Mouse (Mus musculus) stomach, embryonic 16.5 days (tissue): ENCODE measurements at regions not wholly inside any gene's neighbourhood (a gene's known extent, or its start where the extent isn't known, plus 50 kb on each side); places are given as distances from the start of the nearest gene placed in this dataset.

Experiments used
- ATAC-seq: fragments of 200-750 bp; cut with Nextera tagmentation; 2 replicates; pipeline ENCODE4 v1.8.0; 2017; ENCODE audit warnings: moderate number of reproducible peaks, moderate TSS enrichment; ENCODE audit not compliant: insufficient read depth, low FRiP score
- H3K27ac ChIP-seq: fragments of 300-500 bp; sonication (generic); 2 replicates; pipeline ENCODE4 v1.5.1; 2014; ENCODE audit warnings: low read length
- H3K27me3 ChIP-seq: fragments of 300-500 bp; sonication (generic); 2 replicates; pipeline ENCODE4 v1.6.1; 2014; ENCODE audit warnings: low read length, control low read depth, mixed read lengths; ENCODE audit not compliant: control insufficient read depth, insufficient read depth
- H3K36me3 ChIP-seq: fragments of 300-500 bp; sonication (generic); 2 replicates; pipeline ENCODE4 v1.6.1; 2014; ENCODE audit warnings: low read length; ENCODE audit not compliant: control insufficient read depth, insufficient read depth
- H3K4me1 ChIP-seq: fragments of 300-500 bp; sonication (generic); 2 replicates; pipeline ENCODE4 v1.6.1; 2014; ENCODE audit warnings: low read length, control low read depth, mixed read lengths; ENCODE audit not compliant: control insufficient read depth, insufficient read depth
- H3K4me2 ChIP-seq: fragments of 300-500 bp; sonication (generic); 2 replicates; pipeline ENCODE4 v1.6.1; 2014; ENCODE audit warnings: low read depth, low read length, mixed read lengths
- H3K4me3 ChIP-seq: fragments of 300-500 bp; sonication (generic); replicated peaks from 2 replicates; pipeline ENCODE4 v1.5.1; 2014; ENCODE audit warnings: mild to moderate bottlenecking, low read length
- H3K9ac ChIP-seq: fragments of 300-500 bp; sonication (generic); 2 replicates; pipeline ENCODE4 v1.6.1; 2014; ENCODE audit warnings: low read length
- H3K9me3 ChIP-seq: fragments of 300-500 bp; sonication (generic); replicated peaks from 2 replicates; pipeline ENCODE4 v1.6.1; 2016; ENCODE audit warnings: low read length, control low read depth; ENCODE audit not compliant: control insufficient read depth
- WGBS: fragments of 180-500 bp; shearing (Covaris S2); extraction: QIAGEN DNeasy Blood & Tissue Kit; methylation state at CpG from one replicate; pipeline ENCODE4 v1.1.7; 2014; 5-methylcytosine and 5-hydroxymethylcytosine counted together

- WGBS, result 26% methylated on average over 2 of the region's 2 CpGs
- Histone ChIP-seq H3K27ac (no peak overlapping the region), H3K4me1 (peaks cover 6% of the 10 kb centered on the region; the same call in 1 of the 2 replicates), H3K27me3 (no peaks in the 10 kb centered on the region), H3K4me3 (no peak overlapping the region), H3K9me3 (no peaks in the 10 kb centered on the region), H3K4me2 (no peak overlapping the region), H3K36me3 (no peaks in the 10 kb centered on the region), H3K9ac (no peak overlapping the region)
- no peak for ATAC-seq
Measured at GRCm38 (mm10) chr9:56559618-56560144, 141.3 kb downstream of the Hmg20a start.

- H3K9me3 ChIP-seq, result no peaks in the 10 kb centered on the region
- ATAC-seq, result no peak
- no peaks in the 10 kb centered on the region for H3K36me3 ChIP-seq
- H3K27ac ChIP-seq, result no peak overlapping the region
- H3K4me2 ChIP-seq, result no peak overlapping the region
- H3K27me3 ChIP-seq, result no peaks in the 10 kb centered on the region
- peaks cover 6% of the 10 kb centered on the region; the same call in 1 of the 2 replicates for H3K4me1 ChIP-seq
- no peak overlapping the region for H3K4me3 ChIP-seq
- H3K9ac ChIP-seq, result no peak overlapping the region
- 58% methylated on average over 7 of the region's 7 CpGs for WGBS
Measured at GRCm38 (mm10) chr9:56562440-56562839, 144.0 kb downstream of the Hmg20a start.

- Histone ChIP-seq H3K27me3 (no peaks in the 10 kb centered on the region), H3K36me3 (no peaks in the 10 kb centered on the region), H3K4me3 (no peak overlapping the region), H3K27ac (no peak overlapping the region), H3K9me3 (no peaks in the 10 kb centered on the region), H3K9ac (no peak overlapping the region), H3K4me2 (no peak overlapping the region), H3K4me1 (peaks cover 6% of the 10 kb centered on the region; the same call in 1 of the 2 replicates)
- ATAC-seq, result no peak
- whole genome bisulfite sequencing, result 19% methylated on average over 11 of the region's 11 CpGs
Measured at GRCm38 (mm10) chr9:56564048-56564737, 145.8 kb downstream of the Hmg20a start.
